Mouse (Mus musculus): ENCODE results near the gene Miga1. TPM values are rescaled to one million over a fixed set of nuclear protein-coding genes. Genes with fewer than 3 reads are reported as not detected.

The Miga1 gene
- polyA plus RNA-seq, 1 experiment, result 24.8 TPM

GRCm38 (mm10) chr3:152264830-152265229, 75.4 kb downstream of the Miga1 start:
- DNase-seq (ENCODE audit: low read depth), result no peak
- TF ChIP-seq POLR2A (IDR thresholded peaks at IDR 0.05; ENCODE audit: borderline replicate concordance, extremely low read depth, insufficient read depth, insufficient read length, poor library complexity, severe bottlenecking), result no peak
- TF ChIP-seq CTCF (IDR thresholded peaks at IDR 0.05; ENCODE audit: borderline replicate concordance, extremely low read depth, insufficient read depth, insufficient read length), result no peak

- TF ChIP-seq CTCF (IDR thresholded peaks at IDR 0.05; ENCODE audit: borderline replicate concordance, extremely low read depth, insufficient read depth, insufficient read length) (no peak), POLR2A (IDR thresholded peaks at IDR 0.05; ENCODE audit: borderline replicate concordance, extremely low read depth, insufficient read depth, insufficient read length, poor library complexity, severe bottlenecking) (no peak)
- no peak for DNase-seq (ENCODE audit: low read depth)
These were observed 75.8 kb downstream of the Miga1 start for GRCm38 (mm10) chr3:152264374-152264773.

GRCm38 (mm10) chr3:152261948-152262347, 78.3 kb downstream of the Miga1 start:
- TF ChIP-seq CTCF (IDR thresholded peaks at IDR 0.05; ENCODE audit: borderline replicate concordance, extremely low read depth, insufficient read depth, insufficient read length), result no peak
- no peak for TF ChIP-seq POLR2A (IDR thresholded peaks at IDR 0.05; ENCODE audit: borderline replicate concordance, extremely low read depth, insufficient read depth, insufficient read length, poor library complexity, severe bottlenecking)

GRCm38 (mm10) chr3:152261436-152261835, 78.8 kb downstream of the Miga1 start:
- DNase-seq (ENCODE audit: low read depth), result no peak
- TF ChIP-seq CTCF (IDR thresholded peaks at IDR 0.05; ENCODE audit: borderline replicate concordance, extremely low read depth, insufficient read depth, insufficient read length) (no peak), POLR2A (IDR thresholded peaks at IDR 0.05; ENCODE audit: borderline replicate concordance, extremely low read depth, insufficient read depth, insufficient read length, poor library complexity, severe bottlenecking) (no peak)

More at GRCm38 (mm10) chr3:152261948-152262347, 78.3 kb downstream of the Miga1 start:
- no peak for DNase-seq (ENCODE audit: low read depth)

- no peak for TF ChIP-seq POLR2A (IDR thresholded peaks at IDR 0.05; ENCODE audit: borderline replicate concordance, extremely low read depth, insufficient read depth, insufficient read length, poor library complexity, severe bottlenecking)
- no peak for TF ChIP-seq CTCF (IDR thresholded peaks at IDR 0.05; ENCODE audit: borderline replicate concordance, extremely low read depth, insufficient read depth, insufficient read length)
- DNase-seq (ENCODE audit: low read depth), result no peak
These were observed 79.8 kb downstream of the Miga1 start for GRCm38 (mm10) chr3:152260362-152260761.

GRCm38 (mm10) chr3:152259409-152259808, 80.8 kb downstream of the Miga1 start:
- peak; percentile 77; the same call in 1 of the 2 replicates for TF ChIP-seq CTCF (IDR thresholded peaks at IDR 0.05; ENCODE audit: borderline replicate concordance, extremely low read depth, insufficient read depth, insufficient read length)

GRCm38 (mm10) chr3:152257528-152257927, 82.7 kb downstream of the Miga1 start:
- TF ChIP-seq CTCF (IDR thresholded peaks at IDR 0.05; ENCODE audit: borderline replicate concordance, extremely low read depth, insufficient read depth, insufficient read length) (no peak), POLR2A (IDR thresholded peaks at IDR 0.05; ENCODE audit: borderline replicate concordance, extremely low read depth, insufficient read depth, insufficient read length, poor library complexity, severe bottlenecking) (no peak)
- no peak for DNase-seq (ENCODE audit: low read depth)

More at GRCm38 (mm10) chr3:152259409-152259808, 80.8 kb downstream of the Miga1 start:
- DNase-seq (ENCODE audit: low read depth), result peak; percentile 85

- DNase-seq (ENCODE audit: low read depth), result no peak
- TF ChIP-seq POLR2A (IDR thresholded peaks at IDR 0.05; ENCODE audit: borderline replicate concordance, extremely low read depth, insufficient read depth, insufficient read length, poor library complexity, severe bottlenecking) (no peak), CTCF (IDR thresholded peaks at IDR 0.05; ENCODE audit: borderline replicate concordance, extremely low read depth, insufficient read depth, insufficient read length) (no peak)
These were observed 89.7 kb downstream of the Miga1 start for GRCm38 (mm10) chr3:152250487-152250886.

GRCm38 (mm10) chr3:152247708-152248107, 92.5 kb downstream of the Miga1 start:
- DNase-seq (ENCODE audit: low read depth), result no peak
- no peak for TF ChIP-seq CTCF (IDR thresholded peaks at IDR 0.05; ENCODE audit: borderline replicate concordance, extremely low read depth, insufficient read depth, insufficient read length)
- no peak for TF ChIP-seq POLR2A (IDR thresholded peaks at IDR 0.05; ENCODE audit: borderline replicate concordance, extremely low read depth, insufficient read depth, insufficient read length, poor library complexity, severe bottlenecking)

GRCm38 (mm10) chr3:152245273-152245910, 94.8 kb downstream of the Miga1 start:
- peak; percentile 72 for DNase-seq (ENCODE audit: low read depth)
- TF ChIP-seq POLR2A (IDR thresholded peaks at IDR 0.05; ENCODE audit: borderline replicate concordance, extremely low read depth, insufficient read depth, insufficient read length, poor library complexity, severe bottlenecking) (no peak), CTCF (IDR thresholded peaks at IDR 0.05; ENCODE audit: borderline replicate concordance, extremely low read depth, insufficient read depth, insufficient read length) (no peak)

GRCm38 (mm10) chr3:152243304-152243703, 96.9 kb downstream of the Miga1 start:
- TF ChIP-seq CTCF (IDR thresholded peaks at IDR 0.05; ENCODE audit: borderline replicate concordance, extremely low read depth, insufficient read depth, insufficient read length), result no peak
- no peak for TF ChIP-seq POLR2A (IDR thresholded peaks at IDR 0.05; ENCODE audit: borderline replicate concordance, extremely low read depth, insufficient read depth, insufficient read length, poor library complexity, severe bottlenecking)
- DNase-seq (ENCODE audit: low read depth), result no peak

GRCm38 (mm10) chr3:152241098-152241497, 99.1 kb downstream of the Miga1 start:
- TF ChIP-seq POLR2A (IDR thresholded peaks at IDR 0.05; ENCODE audit: borderline replicate concordance, extremely low read depth, insufficient read depth, insufficient read length, poor library complexity, severe bottlenecking) (no peak), CTCF (IDR thresholded peaks at IDR 0.05; ENCODE audit: borderline replicate concordance, extremely low read depth, insufficient read depth, insufficient read length) (no peak)
- no peak for DNase-seq (ENCODE audit: low read depth)

All from brain, embryonic 14.5 days (tissue).